Mouse (Mus musculus): Measurements from ENCODE around the gene Olfr1008. TPM values are rescaled to one million over a fixed set of nuclear protein-coding genes. Genes with fewer than 3 reads are reported as not detected.

Olfr1008 gene
- polyA plus RNA-seq, 1 experiment from 2014 or later: not detected

Other genes starting within 250 kb of the Olfr1008 start
- not detected in 2 replicates for gene Olfr995, start 245.8 kb upstream of the Olfr1008 start, polyA plus RNA-seq (2014; fragmentation: Nextera tagmentation; extraction: Ambion mirVana)
- not detected in 2 replicates for gene 4833423E24Rik, start 170.4 kb upstream of the Olfr1008 start, polyA plus RNA-seq (2014; fragmentation: Nextera tagmentation; extraction: Ambion mirVana)
- not detected in 2 replicates for gene Olfr996, start 110.2 kb upstream of the Olfr1008 start, polyA plus RNA-seq (2014; fragmentation: Nextera tagmentation; extraction: Ambion mirVana)
- not detected in 2 replicates for gene Olfr998, start 100.5 kb upstream of the Olfr1008 start, polyA plus RNA-seq (2014; fragmentation: Nextera tagmentation; extraction: Ambion mirVana)
- gene Olfr1000, start 77.5 kb upstream of the Olfr1008 start, polyA plus RNA-seq (2014; fragmentation: Nextera tagmentation; extraction: Ambion mirVana): not detected in 2 replicates
- gene Olfr1002, start 38.7 kb upstream of the Olfr1008 start, polyA plus RNA-seq (2014; fragmentation: Nextera tagmentation; extraction: Ambion mirVana): not detected in 2 replicates
- not detected in 2 replicates for gene Olfr154, start 25.0 kb upstream of the Olfr1008 start, polyA plus RNA-seq (2014; fragmentation: Nextera tagmentation; extraction: Ambion mirVana)
- gene Olfr1006, start 10.7 kb upstream of the Olfr1008 start, polyA plus RNA-seq (2014; fragmentation: Nextera tagmentation; extraction: Ambion mirVana): not detected in 2 replicates
- not detected in 2 replicates for gene Olfr1009, start 26.0 kb downstream of the Olfr1008 start, polyA plus RNA-seq (2014; fragmentation: Nextera tagmentation; extraction: Ambion mirVana)
- not detected in 2 replicates for gene Olfr1012, start 73.3 kb downstream of the Olfr1008 start, polyA plus RNA-seq (2014; fragmentation: Nextera tagmentation; extraction: Ambion mirVana)
- not detected in 2 replicates for gene Olfr1013, start 77.7 kb downstream of the Olfr1008 start, polyA plus RNA-seq (2014; fragmentation: Nextera tagmentation; extraction: Ambion mirVana)
- not detected in 2 replicates for gene Olfr1014, start 83.3 kb downstream of the Olfr1008 start, polyA plus RNA-seq (2014; fragmentation: Nextera tagmentation; extraction: Ambion mirVana)
- gene Olfr1015, start 92.6 kb downstream of the Olfr1008 start, polyA plus RNA-seq (2014; fragmentation: Nextera tagmentation; extraction: Ambion mirVana): not detected in 2 replicates
- gene Olfr1016, start 113.1 kb downstream of the Olfr1008 start, polyA plus RNA-seq (2014; fragmentation: Nextera tagmentation; extraction: Ambion mirVana): not detected in 2 replicates
- not detected in 2 replicates for gene Olfr1018, start 129.0 kb downstream of the Olfr1008 start, polyA plus RNA-seq (2014; fragmentation: Nextera tagmentation; extraction: Ambion mirVana)
- not detected in 2 replicates for gene Olfr1019, start 156.1 kb downstream of the Olfr1008 start, polyA plus RNA-seq (2014; fragmentation: Nextera tagmentation; extraction: Ambion mirVana)
- not detected in 2 replicates for gene Olfr1020, start 157.6 kb downstream of the Olfr1008 start, polyA plus RNA-seq (2014; fragmentation: Nextera tagmentation; extraction: Ambion mirVana)
- gene Olfr1022, start 179.2 kb downstream of the Olfr1008 start, polyA plus RNA-seq (2014; fragmentation: Nextera tagmentation; extraction: Ambion mirVana): not detected in 2 replicates
- gene Olfr1023, start 196.2 kb downstream of the Olfr1008 start, polyA plus RNA-seq (2014; fragmentation: Nextera tagmentation; extraction: Ambion mirVana): not detected in 2 replicates
- not detected in 2 replicates for gene Olfr1024, start 215.6 kb downstream of the Olfr1008 start, polyA plus RNA-seq (2014; fragmentation: Nextera tagmentation; extraction: Ambion mirVana)
- not detected in 2 replicates for gene Olfr1025-ps1, start 225.8 kb downstream of the Olfr1008 start, polyA plus RNA-seq (2014; fragmentation: Nextera tagmentation; extraction: Ambion mirVana)
- gene Olfr1026, start 232.1 kb downstream of the Olfr1008 start, polyA plus RNA-seq (2014; fragmentation: Nextera tagmentation; extraction: Ambion mirVana): not detected in 2 replicates